Mouse (Mus musculus) MEL (cell line): ENCODE measurements around the gene Reln.

Experiments used
- CHD1 ChIP-seq: IDR thresholded peaks from 2 replicates; pipeline ENCODE4 v1.6.1; 2012; ENCODE audit warnings: low read depth, mild to moderate bottlenecking, inconsistent platforms, low read length, improper control_type of control experiment
- EP300 ChIP-seq, 2 experiments: IDR thresholded peaks; 2 replicates each; pipeline ENCODE4 v1.6.1; 2011; ENCODE audit warnings: improper control_type of control experiment in 2 of 2, low read length in 2 of 2, low read depth in 1 of 2, mild to moderate bottlenecking in 1 of 2
- GABPA ChIP-seq: IDR thresholded peaks from 2 replicates; pipeline ENCODE4 v1.6.1; 2012; ENCODE audit warnings: low read depth, mild to moderate bottlenecking, inconsistent platforms, low read length, improper control_type of control experiment, moderate library complexity
- KAT2A ChIP-seq: conservative IDR thresholded peaks from 2 replicates; pipeline ENCODE4 v1.6.1; 2012; ENCODE audit warnings: low read depth, low read length, improper control_type of control experiment, inconsistent platforms
- MXI1 ChIP-seq: IDR thresholded peaks from 2 replicates; pipeline ENCODE4 v1.6.1; 2011; ENCODE audit warnings: mild to moderate bottlenecking, low read depth, low read length, improper control_type of control experiment
- POLR2A ChIP-seq, 2 experiments: IDR thresholded peaks; 2 replicates each; pipeline ENCODE4 v1.6.1; 2011 to 2012; ENCODE audit warnings: low read length in 2 of 2, mild to moderate bottlenecking in 2 of 2, control low read depth in 1 of 2, improper control_type of control experiment in 1 of 2, low read depth in 1 of 2, moderate library complexity in 1 of 2; ENCODE audit not compliant: control insufficient read depth in 1 of 2, insufficient read depth in 1 of 2, poor library complexity in 1 of 2
- RCOR1 ChIP-seq: IDR thresholded peaks from 2 replicates; pipeline ENCODE4 v1.6.1; 2012; ENCODE audit warnings: low read depth, mild to moderate bottlenecking, inconsistent platforms, low read length, improper control_type of control experiment
- ZMIZ1 ChIP-seq: IDR thresholded peaks from 2 replicates; pipeline ENCODE4 v1.6.1; 2012; ENCODE audit warnings: low read depth, mild to moderate bottlenecking, inconsistent platforms, low read length, improper control_type of control experiment, moderate library complexity

DNA sequence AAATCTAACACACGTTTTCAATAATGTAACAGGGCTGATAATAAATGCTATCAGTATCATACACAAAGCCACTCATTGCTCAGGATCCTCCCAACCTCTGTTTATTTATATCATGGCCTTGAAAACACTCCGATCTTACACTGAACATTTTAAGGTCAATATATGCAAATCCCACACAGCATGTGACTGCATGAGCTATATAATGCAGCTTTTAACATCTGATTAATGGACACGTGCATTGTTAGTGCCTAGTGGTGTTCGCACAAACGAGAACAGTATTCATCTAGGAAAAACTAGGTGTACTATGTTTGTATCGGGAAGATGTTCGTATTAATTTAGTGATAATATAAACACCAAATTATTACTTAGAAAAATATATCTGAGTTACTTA, 395.0 kb downstream of the Reln start:
- TF ChIP-seq ZMIZ1 (no peak), RCOR1 (no peak), CHD1 (no peak), EP300 (IDR thresholded peaks at IDR 0.05; ENCODE audit: low read depth in 1 of 2, low read length in 2 of 2) (no peak), MXI1 (no peak), POLR2A (IDR thresholded peaks at IDR 0.05; ENCODE audit: control insufficient read depth in 1 of 2, insufficient read depth in 1 of 2, low read depth in 1 of 2, low read length in 2 of 2, poor library complexity in 1 of 2) (no peak), KAT2A (no peak), GABPA (no peak)
